Mouse (Mus musculus) bone marrow, adult 2 months (tissue): Measurements from ENCODE around the gene Il2ra.

ENCODE experiments used
- CTCF ChIP-seq: fragments of 200-500 bp; IDR thresholded peaks from 2 replicates; pipeline ENCODE4 v1.5.1; 2011; ENCODE audit warnings: low read length, control low read depth; ENCODE audit not compliant: control insufficient read depth, insufficient read depth
- POLR2A ChIP-seq: fragments of 200-500 bp; IDR thresholded peaks from 2 replicates; pipeline ENCODE4 v1.6.1; 2011; ENCODE audit warnings: low read depth, mild to moderate bottlenecking, control low read depth, low read length, borderline replicate concordance; ENCODE audit not compliant: control insufficient read depth

DNA sequence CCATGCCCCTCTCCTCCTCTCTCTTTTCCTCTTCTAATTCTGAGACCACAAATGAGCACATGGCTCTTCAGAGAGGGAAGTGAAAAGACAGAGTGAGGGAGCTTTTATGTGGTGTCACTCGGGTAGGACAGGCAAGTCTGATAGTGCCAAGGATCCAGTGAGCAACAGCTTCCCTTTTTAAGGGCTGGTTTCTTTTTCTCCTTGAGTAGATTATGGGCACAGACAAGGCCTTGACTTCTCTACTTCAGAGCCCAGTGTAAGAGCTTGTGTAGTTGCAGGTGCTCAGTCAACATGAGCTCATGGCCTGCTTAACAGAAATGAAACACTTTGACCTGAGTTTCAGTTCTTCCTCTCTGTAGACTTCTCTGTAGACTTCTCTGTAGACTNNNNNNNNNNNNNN is 5.5 kb upstream of the Il2ra start:
- TF ChIP-seq CTCF (no peak), POLR2A (no peak)
